Mouse (Mus musculus) left cerebral cortex, postnatal 14 days (tissue): Measurements from ENCODE around the gene Olfr47. TPM values are rescaled to one million over a fixed set of nuclear protein-coding genes. Genes with fewer than 3 reads are reported as not detected.
"Not testable (repeated sequence)": the region's sequence is repeated elsewhere in the genome, so short reads cannot be mapped to it uniquely, and the experiment has no call there.

Experiments
- DNase-seq, 2 experiments: peaks; one replicate each; pipeline ENCODE4 v3.0.0; 2021 to 2022; ENCODE audit warnings: low spot score in 2 of 2, mixed read lengths in 1 of 2
- intact Hi-C: fragments of 180-260 bp; cut with DNase I; formaldehyde crosslinking; loops from one replicate; pipeline ENCODE4 v1.15.1; 2025
- long read RNA-seq, 2 experiments: library from polyadenylated mRNA; stranded (forward); transcript quantifications; one replicate each; pipeline ENCODE4 v2.0.0; 2021
- total RNA-seq, 2 experiments: library from RNA; stranded (reverse); gene quantifications; 2 replicates each; pipeline ENCODE4 v1.2.3; 2021

Gene Olfr47
- not detected for total RNA-seq
- long read RNA-seq, experiment 1: 0 reads
- long read RNA-seq, experiment 2: 0 reads

DNA sequence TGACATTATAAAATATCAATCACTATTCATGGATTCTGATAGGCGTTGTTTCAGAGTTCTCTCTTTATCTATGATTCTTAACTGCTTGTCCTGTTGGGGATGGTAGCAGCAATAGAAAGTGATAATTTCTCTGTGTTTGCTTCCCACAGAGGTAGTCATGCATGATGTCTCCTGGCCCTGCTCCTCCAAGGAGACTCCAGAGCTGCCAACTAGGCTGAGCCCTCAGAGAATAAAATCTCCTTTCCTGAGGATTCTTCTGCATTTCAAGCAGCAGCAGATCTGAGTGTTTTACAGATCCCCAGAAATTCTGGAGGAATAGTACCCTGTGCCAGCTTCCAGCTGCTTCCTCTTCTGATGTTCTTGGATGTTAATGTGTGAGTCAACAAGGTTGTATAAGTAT is at the start of gene Olfr47:
Olfr47 (plus strand) TSS at position 275 of the 400 bp plus-strand sequence.
- intact Hi-C loops, DNase-seq: not testable (repeated sequence)

DNA sequence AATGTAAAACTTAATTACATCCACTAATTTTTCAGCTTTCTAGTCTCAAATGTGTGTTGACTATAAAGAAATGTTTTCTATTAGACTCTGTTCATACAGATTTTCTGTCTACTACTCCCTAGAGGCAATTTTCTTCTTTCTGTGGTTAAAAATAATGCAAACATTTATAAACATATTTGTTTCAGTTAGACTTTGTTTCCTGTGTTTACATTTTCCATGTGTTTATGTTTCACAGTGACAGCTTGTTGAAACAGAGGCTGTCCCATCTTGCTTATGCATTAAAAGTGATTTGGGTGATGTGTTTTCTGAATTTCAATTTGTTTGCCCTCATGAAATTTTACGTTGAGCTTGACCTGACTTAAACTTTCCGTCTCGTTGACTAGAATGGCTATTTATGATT is 40.3 kb upstream of the Olfr47 start:
- intact Hi-C loops: no loop called here
- DNase-seq: no peak

DNA sequence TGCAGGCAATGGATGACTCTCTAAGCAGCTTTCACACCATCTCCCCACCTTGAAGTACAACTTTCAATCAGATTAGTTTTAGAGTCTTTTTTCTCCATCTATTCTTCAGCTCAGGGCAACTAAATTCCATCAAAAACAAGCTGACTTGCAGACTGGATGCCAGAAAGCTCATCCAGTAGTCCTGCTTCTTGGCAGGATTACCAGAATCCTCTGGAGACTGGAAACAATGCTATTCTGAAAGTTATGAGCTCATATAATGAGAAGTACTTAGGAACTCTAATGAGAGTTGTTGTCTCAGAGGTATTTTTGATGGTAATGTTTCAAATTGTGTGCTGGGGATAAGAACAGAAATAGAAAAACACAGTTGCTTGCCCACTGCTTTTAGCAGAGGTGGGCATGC is 34.5 kb upstream of the Olfr47 start, which contains the start of gene Olfr435:
Olfr435 (plus strand) TSS at position 366 of the 400 bp plus-strand sequence.
- intact Hi-C loops: no loop called here
- no peak for DNase-seq

DNA sequence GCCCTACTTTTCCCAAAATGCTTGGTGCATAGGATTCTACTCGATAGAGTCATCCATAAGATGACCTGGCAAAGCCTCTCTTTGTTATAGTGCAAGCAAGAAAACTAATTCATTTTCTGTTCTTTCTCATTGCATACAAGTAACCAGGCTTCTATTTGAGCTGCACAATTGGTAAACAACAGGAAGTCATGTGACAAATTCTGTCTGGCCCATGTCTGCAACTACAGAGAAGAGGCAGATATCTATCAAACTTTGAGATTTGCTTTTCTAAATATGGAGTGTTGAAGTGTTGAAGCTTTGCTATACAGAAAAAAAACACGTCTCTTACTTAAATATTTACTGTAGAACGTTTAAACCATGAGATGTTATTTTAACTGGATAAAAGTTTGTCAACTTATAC is 33.2 kb upstream of the Olfr47 start:
- intact Hi-C loops: no loop called here
- DNase-seq: no peak

DNA sequence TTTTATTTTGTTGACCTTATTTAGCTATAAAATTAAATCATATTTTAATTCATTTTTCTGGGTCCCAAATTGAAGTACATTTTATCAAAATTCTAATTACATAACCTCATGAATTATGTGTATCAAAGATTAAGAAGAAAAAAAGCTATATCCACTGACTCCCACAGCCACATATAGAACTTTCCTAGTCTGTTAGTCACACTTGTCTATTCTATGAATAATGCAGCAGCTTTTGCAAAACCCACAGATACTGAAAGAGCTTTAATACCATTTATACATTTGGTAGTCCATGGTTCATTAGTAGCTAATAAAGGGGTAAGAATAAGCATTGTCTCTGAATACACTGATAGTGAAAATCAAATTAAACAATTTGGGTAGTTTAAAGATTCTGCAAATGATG is 28.5 kb upstream of the Olfr47 start:
- intact Hi-C loops: no loop called here
- no peak for DNase-seq

DNA sequence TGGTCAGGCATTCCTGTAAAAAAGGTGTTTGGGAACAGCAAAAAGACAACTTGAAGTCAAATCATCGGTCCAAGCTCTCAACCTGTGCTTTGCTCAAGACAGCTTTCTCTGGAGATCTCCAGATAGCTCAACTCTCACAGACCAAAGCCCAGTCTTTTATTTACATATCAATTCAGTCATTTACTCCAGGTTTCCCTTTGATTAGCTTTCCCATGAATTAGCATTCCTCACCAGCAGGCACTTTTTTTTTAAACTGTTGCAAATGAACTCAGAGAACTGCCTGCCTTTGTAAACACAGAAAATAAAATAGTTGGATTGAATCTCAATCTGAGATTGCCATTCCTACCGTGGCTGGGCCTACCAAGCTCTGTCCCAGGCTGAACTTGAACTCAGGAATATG is 26.0 kb upstream of the Olfr47 start:
- intact Hi-C loops: no loop called here
- DNase-seq: no peak

DNA sequence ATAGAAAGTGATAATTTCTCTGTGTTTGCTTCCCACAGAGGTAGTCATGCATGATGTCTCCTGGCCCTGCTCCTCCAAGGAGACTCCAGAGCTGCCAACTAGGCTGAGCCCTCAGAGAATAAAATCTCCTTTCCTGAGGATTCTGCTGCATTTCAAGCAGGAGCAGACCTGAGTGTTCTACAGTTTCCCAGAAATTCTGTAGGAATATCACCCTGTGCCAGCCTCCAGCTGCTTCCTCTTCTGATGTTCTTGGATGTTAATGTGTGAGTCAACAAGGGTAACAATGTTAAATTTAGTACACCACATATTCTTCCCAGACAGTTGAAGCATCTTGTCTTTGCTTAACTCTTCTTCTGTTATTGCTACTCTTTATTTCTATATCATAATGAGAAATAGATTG is 18.5 kb upstream of the Olfr47 start, which contains the start of gene Olfr434:
Olfr434 (plus strand) TSS at position 149 of the 400 bp plus-strand sequence.
- peak; percentile 12 to 48 for DNase-seq
- intact Hi-C loops: not testable (repeated sequence)

DNA sequence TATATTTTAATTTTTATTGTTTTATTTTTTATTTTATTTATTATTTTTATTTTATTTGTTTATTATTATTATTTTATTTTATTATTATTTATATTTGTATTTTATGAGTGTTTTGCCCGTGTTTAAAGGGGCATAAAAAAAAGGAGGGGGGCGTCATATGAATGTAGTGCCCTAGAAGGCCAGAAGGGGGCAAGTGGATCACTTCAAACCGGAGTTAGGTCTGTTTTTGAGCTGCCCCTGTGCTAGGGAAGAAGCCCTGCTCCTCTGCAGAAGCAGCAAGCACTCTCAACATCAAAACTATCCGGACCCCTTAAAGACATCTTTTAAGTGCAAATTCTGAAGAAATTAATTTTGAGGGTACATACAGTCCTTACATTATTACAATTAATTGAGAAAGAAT is 10.7 kb downstream of the Olfr47 start:
- intact Hi-C loops: no loop called here

DNA sequence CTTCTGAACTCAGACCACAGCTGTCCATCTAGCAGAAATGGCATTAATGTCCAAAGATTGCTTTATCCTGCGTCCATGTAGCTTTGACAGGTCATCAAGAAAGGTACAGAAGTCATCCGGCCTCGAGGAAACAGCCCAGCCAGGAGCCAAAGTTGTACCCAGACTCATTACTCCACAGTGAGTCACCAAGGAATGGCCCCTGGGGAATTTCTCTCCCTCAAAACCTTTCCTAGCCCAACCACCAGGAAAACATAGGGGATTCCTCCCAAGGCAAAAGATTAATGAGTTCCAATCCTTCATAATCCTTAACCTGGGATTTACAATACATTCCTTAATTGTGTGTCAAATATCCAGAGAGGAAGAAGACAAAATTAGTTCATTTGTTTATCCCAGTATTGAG is 16.1 kb downstream of the Olfr47 start:
- intact Hi-C loops: no loop called here
- DNase-seq: no peak

More for the DNA sequence above, 10.7 kb downstream of the Olfr47 start:
- DNase-seq: no peak

DNA sequence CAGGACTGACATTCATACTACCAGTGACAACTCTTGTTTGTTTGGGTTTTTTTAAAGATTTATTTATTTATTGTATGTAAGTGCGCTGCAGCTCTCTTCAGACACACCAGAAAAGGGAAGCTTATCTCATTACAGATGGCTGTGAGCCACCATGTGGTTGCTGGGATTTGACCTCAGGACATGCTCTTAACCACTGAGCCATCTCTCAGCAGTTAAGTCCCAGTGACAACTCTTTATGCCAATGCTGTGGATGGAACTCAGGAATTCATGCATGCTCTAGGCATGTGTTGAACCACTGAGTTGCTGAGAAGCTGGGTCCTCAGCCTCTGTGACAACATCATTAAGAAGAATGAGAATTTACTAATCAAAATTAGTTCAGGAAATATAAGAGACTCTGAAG is 21.7 kb downstream of the Olfr47 start:
- intact Hi-C loops: no loop called here
- DNase-seq: no peak

DNA sequence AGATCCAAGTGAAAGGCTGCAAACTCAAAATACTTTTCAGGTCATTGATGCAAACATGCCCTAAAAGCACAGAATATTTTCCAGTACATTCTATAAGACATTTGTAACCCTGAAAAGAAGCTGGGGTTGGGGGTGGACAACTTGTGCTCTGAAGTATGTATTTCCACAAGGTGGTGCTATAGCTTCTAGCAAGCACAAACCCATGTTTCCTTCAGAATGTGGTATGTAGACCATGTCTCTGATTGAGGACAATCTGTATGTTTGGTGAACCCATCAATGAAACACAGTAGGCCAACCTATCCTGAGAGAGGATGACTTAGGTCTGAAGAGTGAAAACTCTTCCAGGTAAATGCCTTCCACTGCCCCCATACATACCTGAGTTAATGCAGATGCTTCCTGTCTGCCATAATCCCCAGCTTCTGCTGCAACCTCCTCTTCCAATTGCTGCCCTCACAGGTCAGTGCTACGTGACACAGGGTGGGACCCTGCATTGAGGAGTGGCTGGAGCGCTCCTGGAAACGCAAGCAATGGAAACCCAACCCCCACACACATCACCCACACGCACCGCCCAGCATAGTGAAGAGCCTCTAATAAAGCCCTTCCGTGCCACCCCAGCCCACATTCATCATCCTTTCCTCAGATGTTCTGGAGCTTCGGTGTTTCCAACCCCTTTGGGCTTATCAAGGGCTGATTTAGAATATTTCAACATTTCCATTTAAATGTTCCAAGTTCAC is 23.0 kb downstream of the Olfr47 start:
- no peak for DNase-seq
- intact Hi-C loops: no loop called here

DNA sequence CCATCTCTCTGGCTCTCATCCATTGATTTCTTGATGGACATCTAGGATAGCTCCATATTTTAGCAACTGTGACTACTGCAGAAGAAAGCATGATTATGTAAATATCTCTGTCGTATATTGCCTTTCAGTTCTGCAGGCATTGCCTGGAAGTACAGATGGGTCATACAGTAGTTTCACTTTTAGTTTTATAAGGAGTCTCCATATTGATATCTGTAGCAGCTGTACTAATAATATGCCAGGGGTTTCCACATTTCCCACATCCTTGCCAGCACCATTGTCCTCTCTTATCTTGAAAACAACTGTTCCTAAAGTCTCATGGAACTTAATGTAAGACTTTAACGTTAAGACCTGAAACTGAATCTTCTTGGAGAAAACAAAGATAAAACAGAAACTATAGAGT is 29.4 kb downstream of the Olfr47 start:
- no peak for DNase-seq
- intact Hi-C loops: no loop called here

DNA sequence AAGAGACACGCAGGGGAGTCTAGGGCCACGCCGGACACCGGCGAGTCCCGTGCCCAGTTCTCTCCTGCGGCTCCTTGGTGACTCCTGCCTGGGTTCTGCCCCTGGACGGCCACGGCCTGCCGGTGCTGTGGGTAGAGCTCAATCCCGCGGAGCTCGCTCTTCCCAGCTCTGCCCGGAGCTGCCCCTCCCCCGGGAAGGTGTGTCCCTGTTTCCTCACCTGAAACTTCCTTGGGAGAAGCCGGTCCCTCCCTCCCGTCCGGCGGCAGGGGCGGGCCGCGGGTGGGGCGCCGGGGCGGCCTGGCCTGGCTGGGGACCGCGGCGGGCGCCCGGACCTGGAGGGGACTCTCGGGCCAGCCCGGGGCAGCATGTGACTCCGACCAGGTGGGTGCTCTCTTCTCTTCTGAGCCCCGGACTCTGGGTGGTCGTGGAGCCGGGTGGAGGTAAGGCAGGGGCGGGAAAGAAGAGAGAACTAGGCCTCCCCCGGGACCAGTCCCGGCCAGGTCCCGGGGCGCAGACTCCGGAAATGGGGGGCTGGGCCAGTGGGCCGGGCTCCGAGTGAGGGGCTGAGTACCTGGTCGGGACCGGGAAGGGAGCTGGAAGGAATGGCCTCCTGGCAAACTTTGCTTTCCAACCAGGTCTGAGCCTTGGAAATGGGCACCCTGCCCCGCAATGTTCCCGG is 34.2 kb downstream of the Olfr47 start, which contains the start of gene Arhgef5:
Arhgef5 (plus strand) TSS at position 220 of the 679 bp plus-strand sequence.
- intact Hi-C loops: no loop called here

DNA sequence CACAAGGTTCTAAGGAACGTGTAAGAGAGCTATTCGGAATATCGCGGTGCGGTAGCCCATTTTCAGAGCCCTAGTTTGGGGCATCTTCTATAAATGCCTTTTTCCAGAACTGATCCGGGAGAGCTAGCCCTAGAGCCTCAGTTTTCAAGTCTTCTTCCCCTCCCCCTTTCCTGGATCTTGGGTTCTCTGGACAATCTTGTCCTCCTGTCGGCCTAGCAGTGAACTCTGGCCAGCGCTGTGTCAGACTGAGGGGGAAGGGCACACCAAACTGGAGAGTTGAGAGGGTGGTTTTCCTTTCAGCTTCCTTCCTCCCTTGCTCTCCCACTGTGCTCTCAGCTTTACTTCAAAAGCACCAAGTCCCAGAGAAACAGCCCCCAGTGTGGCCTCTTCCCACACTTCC is 35.0 kb downstream of the Olfr47 start:
- intact Hi-C loops: no loop called here

More for the DNA sequence above, 34.2 kb downstream of the Olfr47 start, which contains the start of gene Arhgef5:
- DNase-seq: no peak

DNA sequence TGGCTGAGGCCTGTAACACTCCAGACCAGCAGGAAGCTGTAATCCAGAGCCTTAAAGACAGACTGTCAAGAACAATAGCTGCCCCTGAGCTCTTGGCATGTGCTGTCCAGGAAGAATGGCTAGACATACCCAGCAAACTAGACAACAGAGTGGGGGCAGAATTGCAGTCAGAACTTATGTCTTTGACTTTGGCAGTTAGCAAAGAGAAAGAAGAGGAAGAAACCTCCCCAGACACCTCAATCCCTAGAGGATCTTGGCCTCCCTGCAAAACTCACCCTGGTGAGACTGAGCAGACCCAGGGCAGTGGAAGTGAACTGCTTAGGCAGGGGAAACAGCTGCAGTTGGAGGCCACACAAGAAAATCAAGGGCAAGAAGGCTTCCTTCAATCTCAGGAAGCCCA is 41.3 kb downstream of the Olfr47 start:
- DNase-seq: no peak
- intact Hi-C loops: no loop called here

More for the DNA sequence above, 35.0 kb downstream of the Olfr47 start:
- DNase-seq: peak in 1 of 2 experiments; percentile 7

DNA sequence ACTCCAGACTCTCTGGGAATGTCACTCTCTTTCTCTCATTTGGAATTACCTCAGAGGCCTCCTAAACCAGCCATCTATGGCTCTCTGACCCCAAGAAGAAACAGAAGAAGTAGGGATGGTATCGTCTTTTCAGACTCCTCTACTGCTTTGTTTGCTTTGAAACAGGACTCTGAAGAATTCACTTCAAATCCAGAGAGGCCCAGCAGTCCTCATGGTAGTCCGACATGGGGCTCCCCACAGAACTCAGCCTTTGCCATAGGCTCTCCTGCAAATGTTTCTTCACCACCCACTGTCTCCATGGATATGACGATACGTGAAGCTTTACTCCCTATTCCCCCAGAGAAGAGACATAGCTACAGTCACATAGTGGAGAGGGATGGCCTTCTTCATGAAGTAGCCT is 42.8 kb downstream of the Olfr47 start:
- no peak for DNase-seq
- intact Hi-C loops: no loop called here

DNA sequence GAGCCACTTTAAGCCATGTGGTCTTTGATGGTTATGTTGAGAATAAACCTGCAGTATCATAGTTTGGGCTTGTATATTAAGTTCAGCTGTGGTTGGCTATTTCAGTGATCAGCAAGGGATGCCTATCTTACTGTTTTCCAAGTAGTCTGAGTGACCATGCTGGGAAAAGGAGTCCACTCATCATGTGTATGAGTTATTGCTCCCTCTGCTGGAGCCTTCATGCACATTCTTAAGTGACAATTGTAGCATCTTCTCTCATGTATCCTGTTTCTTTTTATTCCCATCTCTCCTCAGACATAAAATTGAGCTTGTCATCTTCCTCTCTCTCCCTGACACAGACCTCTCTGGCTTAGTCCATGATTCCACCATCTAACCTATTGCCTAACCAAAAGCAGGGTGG is 46.9 kb downstream of the Olfr47 start:
- intact Hi-C loops: no loop called here

DNA sequence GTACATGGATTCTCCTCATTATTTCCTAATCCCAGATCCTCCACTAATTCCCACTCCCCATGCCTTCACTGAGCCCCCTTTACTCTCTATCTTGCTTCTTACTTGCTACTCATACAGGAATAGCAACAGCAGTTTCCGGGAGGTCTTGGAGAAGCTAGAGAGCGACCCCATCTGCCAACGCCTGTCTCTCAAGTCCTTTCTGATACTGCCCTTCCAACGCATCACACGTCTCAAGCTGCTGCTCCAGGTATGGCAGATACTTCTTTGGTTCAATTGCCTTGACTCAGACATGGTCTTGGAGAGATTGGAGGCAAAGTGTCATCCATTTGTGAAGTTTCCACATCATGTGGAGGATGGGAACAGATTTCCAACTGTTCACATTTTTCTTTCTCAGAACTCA is 49.2 kb downstream of the Olfr47 start:
- no peak for DNase-seq
- intact Hi-C loops: no loop called here

More for the DNA sequence above, 46.9 kb downstream of the Olfr47 start:
- DNase-seq: peak; percentile 25 to 26
